Mouse (Mus musculus): ENCODE data around the gene Usp10.

Usp10 gene

GRCm38 (mm10) chr8:119909944-119910546 is at the start of gene Usp10:
TSS of gene Usp10 (plus strand) at chr8:119910360.
- DNase-seq (ENCODE audit: low spot score): no peak

GRCm38 (mm10) chr8:119861706-119862389 is 48.3 kb upstream of the Usp10 start, which contains the start of gene Klhl36:
TSS of gene Klhl36 (plus strand) at chr8:119862266.
- peak; percentile 90 for DNase-seq (ENCODE audit: low spot score)

GRCm38 (mm10) chr8:119862390-119862734 is 47.8 kb upstream of the Usp10 start:
- DNase-seq (ENCODE audit: low spot score): no peak

- DNase-seq (ENCODE audit: low spot score): no peak
Observed at GRCm38 (mm10) chr8:119862749-119863148, 47.4 kb upstream of the Usp10 start.

GRCm38 (mm10) chr8:119869616-119870015 is 40.5 kb upstream of the Usp10 start:
- DNase-seq (ENCODE audit: low spot score): no peak

DNA sequence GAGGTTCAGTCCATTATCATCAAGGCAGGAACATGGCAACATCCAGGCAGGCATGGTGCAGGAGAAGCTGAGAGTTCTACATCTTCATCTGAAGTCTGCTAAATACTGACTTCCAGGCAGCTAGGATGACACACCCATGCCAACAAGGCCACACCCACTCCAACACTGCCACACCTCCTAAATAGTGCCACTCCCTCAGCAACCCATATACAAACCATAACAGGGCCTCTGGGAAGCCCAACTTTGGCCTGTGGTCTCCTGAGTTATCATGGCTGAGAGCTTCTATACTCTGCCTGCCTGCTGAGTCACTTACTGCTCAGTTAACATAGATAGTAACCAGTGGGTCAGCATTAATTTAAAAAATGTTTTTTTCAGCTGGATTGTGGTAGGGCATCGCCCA is 37.0 kb upstream of the Usp10 start:
- DNase-seq (ENCODE audit: low spot score): no peak

GRCm38 (mm10) chr8:119881301-119881700 is 28.9 kb upstream of the Usp10 start:
- DNase-seq (ENCODE audit: low spot score): no peak

DNA sequence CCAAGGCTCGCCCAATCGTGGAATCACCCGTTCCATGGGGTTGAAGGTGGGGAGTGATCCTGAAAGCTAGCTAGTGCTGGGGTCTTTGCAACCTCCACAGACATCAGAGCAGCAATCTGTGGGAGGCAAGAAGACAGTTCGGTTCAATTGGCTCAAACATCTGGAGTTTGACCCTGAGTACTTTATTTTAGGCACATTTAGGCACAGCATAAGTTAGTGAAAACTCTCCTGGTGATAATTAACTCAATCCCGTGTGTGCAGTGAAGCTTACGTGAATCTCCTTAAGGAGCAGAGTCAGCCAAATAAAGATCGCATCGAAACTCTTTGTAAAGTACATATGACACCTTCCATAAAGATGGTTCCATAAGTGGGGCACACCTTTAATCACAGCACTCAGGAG is 28.2 kb upstream of the Usp10 start:
- no peak for DNase-seq (ENCODE audit: low spot score)

GRCm38 (mm10) chr8:119883281-119883680 is 26.9 kb upstream of the Usp10 start:
- no peak for DNase-seq (ENCODE audit: low spot score)

DNA sequence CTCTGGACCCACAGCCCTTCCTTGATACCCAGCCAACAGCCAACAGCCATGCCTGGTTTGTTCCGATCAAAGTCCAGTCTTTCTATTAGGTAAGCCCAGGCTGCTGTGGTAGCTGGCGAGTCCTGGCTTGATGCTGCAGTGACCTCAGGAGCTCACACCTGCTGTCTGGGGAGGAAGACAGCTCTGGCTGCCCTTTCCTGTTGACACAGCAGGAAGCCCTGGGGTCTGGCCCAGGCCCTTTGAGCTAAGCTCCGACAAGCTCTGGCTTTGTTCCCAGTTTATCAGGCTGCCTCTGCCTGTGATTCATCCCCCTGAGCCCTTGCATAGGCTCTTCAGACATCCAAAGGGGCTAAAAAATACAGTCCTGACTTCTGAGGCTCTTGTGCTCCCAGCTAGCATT is 24.5 kb upstream of the Usp10 start:
- no peak for DNase-seq (ENCODE audit: low spot score)

DNA sequence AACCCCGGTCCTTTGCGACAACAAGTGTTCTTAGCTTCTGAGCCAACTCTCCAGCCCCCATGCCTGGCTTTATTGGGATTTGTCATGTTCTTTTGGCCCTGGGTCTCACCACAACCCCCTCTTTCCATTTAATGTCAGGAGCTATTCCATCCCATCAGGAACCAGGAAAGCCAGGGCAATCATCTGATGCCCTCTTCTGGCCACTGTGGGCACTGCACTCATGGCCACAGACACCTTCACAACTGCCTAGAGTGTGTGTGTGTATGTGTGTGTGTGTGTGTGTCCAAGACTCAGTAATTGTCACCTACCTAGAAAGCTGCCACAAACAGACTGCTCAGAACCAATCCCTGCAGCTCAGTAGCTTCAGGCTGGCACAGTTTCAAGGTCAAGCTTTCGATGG is 23.0 kb upstream of the Usp10 start:
- DNase-seq (ENCODE audit: low spot score): no peak

- no peak for DNase-seq (ENCODE audit: low spot score)
Observed at GRCm38 (mm10) chr8:119888012-119888411, 22.1 kb upstream of the Usp10 start.

DNA sequence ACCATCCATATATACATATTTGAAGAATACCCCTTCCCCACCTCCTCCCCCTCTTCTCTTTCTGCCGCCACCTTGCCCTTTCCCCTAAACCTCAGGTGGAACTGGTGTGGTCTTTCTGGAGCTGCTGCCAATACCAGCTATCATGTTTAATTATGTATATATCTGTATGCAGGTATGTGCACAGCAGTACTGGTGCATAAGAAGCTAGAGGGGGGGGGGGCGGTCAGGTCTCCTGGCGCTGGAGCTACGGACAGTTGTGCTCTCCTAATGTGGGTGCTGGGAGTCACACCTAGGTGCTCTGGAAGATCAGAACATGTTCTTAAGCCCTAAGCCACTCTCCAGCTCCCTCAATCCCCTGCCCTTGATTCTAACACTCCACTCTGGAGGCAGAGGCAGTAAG is 13.1 kb upstream of the Usp10 start:
- no peak for DNase-seq (ENCODE audit: low spot score)

- no peak for DNase-seq (ENCODE audit: low spot score)
Observed at GRCm38 (mm10) chr8:119897933-119898332, 12.2 kb upstream of the Usp10 start.

GRCm38 (mm10) chr8:119901349-119901748 is 8.8 kb upstream of the Usp10 start:
- DNase-seq (ENCODE audit: low spot score): no peak

- no peak for DNase-seq (ENCODE audit: low spot score)
Observed at GRCm38 (mm10) chr8:119901952-119902351, 8.2 kb upstream of the Usp10 start.

DNA sequence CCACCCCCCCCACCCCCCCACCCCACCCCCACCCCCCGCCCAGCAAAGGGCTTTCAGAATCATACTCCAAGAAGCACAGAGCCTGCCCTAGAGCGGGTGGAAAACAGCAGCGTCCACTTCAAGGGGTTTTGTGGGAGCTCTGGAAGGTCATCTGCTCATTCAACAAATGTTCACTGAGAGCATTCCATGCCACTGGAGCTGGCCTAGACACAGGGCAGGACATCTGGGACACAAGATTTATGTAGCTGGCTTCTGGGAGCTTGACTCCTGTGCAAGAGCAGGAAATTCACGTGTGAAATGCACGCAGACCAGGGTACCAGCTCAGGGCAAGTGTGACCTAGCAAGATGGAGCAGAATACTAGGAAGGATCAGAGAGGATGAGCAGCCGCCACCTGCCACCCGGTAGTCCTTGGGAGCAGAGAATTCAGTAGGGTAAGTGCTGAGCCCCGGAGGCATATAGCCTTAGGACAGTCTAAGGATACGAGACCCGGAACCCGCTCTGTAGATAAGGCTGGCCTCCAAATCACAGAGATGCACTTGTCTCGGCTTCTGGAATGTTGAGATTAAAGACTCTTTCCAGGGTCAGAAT is 5.7 kb upstream of the Usp10 start:
- DNase-seq (ENCODE audit: low spot score): no peak

GRCm38 (mm10) chr8:119910547-119911257 is 542 bp downstream of the Usp10 start, which contains the start of gene Gm20388:
TSS of gene Gm20388 (plus strand) at chr8:119910841.
- peak; percentile 88 for DNase-seq (ENCODE audit: low spot score)

GRCm38 (mm10) chr8:119911258-119911962 is 1.2 kb downstream of the Usp10 start:
- no peak for DNase-seq (ENCODE audit: low spot score)

- no peak for DNase-seq (ENCODE audit: low spot score)
Observed at GRCm38 (mm10) chr8:119912643-119913042, 2.5 kb downstream of the Usp10 start.

DNA sequence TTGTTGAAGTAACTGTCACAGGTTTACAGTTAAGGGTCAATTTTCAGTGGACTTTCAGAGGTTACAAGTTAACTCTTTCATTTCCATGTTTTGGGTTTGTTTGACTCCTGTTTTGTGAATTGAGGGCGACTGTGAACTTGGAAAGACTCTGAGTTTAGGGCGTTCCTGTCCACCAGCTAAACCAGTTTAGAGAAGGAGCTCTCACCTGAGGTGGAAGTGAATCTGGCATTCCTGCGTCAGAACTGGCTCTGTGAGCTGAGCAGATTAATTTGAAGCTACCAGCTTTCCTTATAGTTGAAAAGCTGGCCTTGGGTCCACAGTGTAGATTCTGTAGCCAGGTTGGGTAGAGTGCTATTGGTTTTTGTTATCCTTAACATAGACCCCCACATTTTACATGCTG is 3.0 kb downstream of the Usp10 start:
- no peak for DNase-seq (ENCODE audit: low spot score)

- DNase-seq (ENCODE audit: low spot score): no peak
Observed at GRCm38 (mm10) chr8:119914161-119914560, 4.0 kb downstream of the Usp10 start.

Measured in left cerebral cortex, adult 11 months (tissue).